Mouse (Mus musculus) embryo, embryonic 10.5 days (tissue): ENCODE data around the gene Stim1.
"Not testable (repeated sequence)": the region's sequence is repeated elsewhere in the genome, so short reads cannot be mapped to it uniquely, and the experiment has no call there.

ENCODE experiments used
- DNase-seq: peaks from one replicate; pipeline ENCODE4 v3.0.0-alpha.2; 2015; ENCODE audit warnings: low spot score

Gene Stim1

DNA sequence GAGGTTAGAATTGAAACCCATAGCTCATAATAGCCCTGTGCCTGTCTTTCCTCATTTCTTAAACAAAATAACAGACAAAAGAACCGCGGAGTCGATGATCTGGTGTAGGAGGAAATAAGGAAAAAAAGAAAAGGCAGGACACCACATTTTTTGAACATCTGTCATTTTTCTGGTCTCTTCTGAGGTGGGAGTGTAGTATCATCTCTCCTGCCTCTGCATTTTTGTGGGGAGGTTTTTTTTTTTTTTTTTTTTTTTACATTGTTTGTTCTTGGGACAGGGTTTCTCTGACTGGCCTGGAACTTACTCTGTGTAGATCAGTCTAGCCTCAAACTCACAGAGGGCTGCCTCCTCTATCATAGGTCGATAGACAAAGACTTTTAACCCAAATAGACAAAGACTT, 174.8 kb downstream of the Stim1 start:
- peak; percentile 23 for DNase-seq

DNA sequence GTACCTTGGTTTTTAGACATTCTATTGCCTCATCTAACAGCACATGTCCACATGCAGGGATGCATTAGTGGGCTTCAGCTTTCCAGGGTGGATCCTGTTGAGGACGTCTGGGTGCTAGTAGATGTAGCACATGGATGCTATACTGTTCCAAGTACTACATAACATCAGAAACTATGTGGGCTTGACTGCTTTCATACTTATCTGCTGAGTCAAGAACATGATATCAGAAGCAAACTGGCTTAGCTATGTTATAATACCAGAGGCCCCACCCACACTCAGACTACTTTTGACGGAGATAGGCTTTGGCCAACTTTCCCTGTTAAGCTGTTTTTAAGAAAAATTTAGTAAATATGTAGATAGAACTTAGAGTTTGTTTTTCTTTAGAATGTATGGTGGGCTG, 176.7 kb downstream of the Stim1 start:
- DNase-seq = no peak

- no peak for DNase-seq
These were observed 178.8 kb downstream of the Stim1 start for GRCm38 (mm10) chr7:102446438-102446837.

- no peak for DNase-seq
These were observed 191.2 kb downstream of the Stim1 start for GRCm38 (mm10) chr7:102458618-102459380.

- no peak for DNase-seq
These were observed 200.0 kb downstream of the Stim1 start for GRCm38 (mm10) chr7:102467566-102467965.

DNA sequence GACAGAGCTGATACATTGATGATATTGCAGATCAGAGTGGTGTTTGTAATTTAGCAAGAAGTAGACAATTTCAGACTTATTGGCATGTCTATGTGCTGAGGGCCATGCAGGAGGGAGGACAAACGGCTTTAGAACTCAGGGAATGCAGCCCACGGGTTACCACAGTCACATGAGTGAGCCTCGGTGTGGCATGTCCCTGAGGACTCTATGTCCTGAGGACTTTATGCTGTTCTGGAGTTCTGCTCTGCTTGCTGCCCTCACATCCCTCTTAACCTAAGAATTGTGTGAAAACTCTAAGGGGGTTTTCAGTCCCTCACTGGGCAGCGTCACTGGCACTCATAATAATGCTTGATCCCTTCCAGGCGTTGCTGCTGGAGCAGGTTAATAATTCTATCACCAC, 205.1 kb downstream of the Stim1 start:
- DNase-seq = no peak

DNA sequence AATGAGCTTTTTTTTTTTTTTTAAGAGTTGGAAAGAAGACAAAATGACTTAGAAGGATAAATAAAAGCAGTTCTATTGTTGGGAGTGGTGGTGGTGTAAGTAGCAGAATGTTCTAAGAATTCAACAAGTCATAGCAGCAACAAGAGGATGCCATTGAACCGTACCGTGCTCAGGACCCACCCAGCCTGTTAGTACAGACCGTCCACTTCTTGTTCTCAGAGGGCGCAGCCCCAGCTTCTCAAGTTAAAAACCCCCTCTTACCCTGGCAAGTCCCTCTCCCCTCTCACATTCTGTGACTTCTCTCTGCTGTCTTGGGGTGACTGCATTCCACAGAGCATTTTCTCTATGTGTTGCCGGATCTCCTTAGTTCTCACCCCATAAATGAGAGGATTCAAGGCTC, 209.0 kb downstream of the Stim1 start:
- DNase-seq = no peak

GRCm38 (mm10) chr7:102477377-102477776, 209.8 kb downstream of the Stim1 start:
- DNase-seq = no peak

DNA sequence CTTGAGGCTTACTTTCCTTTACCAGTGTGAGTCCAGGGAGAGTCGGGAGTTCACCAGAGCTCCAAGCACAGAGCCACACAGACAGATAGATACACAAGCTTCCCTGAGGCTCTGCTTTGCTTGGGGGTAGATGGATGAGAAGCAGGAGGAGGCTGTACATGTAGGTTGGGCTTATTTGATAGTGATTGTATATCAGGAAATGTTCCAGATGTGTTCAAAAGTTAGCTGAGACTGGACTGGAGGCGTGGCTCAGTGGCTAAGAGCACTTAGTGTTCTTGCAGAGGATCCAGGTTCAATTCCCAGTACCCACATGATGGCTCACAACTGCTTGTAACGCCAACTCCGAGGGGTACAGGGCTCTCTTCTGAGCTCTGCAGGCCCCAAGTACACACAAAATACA, 210.8 kb downstream of the Stim1 start:
- DNase-seq = no peak

DNA sequence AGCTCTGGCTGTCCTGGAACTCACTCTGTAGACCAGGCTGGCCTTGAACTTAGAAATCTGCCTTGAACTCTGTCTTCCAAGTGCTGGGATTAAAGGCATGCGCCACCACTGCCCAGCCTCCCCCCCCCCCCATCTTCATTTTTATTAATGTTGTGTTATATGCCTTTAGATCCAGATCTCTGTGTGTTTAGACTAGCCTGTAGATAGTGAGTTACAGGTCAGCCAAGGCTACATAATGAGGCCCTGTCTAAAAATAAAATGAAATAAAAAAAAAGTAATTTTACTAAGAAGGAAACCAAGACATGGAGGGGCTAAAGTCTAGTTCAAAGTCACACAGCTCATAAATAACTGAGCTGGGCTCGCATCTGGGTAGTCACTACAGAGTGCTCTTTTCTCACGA, 211.3 kb downstream of the Stim1 start:
- no peak for DNase-seq

GRCm38 (mm10) chr7:102479368-102480078, 211.9 kb downstream of the Stim1 start:
- no peak for DNase-seq

GRCm38 (mm10) chr7:102480821-102481220, 213.2 kb downstream of the Stim1 start:
- DNase-seq = no peak

- no peak for DNase-seq
These were observed 214.0 kb downstream of the Stim1 start, which contains the start of gene Olfr543 for GRCm38 (mm10) chr7:102481579-102481978. Gene Olfr543, minus strand, starts transcription at chr7:102481679.

- DNase-seq = no peak
These were observed 216.1 kb downstream of the Stim1 start for GRCm38 (mm10) chr7:102483665-102484064.

- DNase-seq = not testable (repeated sequence)
These were observed 217.2 kb downstream of the Stim1 start for GRCm38 (mm10) chr7:102484766-102485165.

DNA sequence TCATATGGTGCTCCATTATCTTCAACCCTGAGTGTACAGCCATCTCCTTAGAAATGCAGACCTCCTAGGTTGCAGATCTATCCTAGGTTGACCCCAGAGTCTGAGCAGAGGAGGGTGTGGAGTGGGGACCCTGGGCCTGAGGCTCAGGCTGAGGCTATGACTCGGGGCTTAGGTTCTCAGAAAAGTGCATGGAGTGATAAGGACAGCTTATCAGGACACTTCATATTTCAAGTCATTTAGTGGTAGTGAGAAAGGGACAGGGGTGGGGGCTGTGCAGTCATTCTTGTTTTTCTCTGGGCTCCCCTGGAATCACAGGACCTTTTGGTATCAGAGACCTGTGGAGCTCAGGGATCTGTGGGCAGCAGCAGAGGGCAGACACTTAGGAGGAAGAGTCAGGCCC, 218.5 kb downstream of the Stim1 start:
- DNase-seq = no peak
